Mouse (Mus musculus) ES-Bruce4 (cell line): ENCODE measurements around the gene Srp14.

Experiments
- CTCF ChIP-seq: IDR thresholded peaks from one replicate; pipeline ENCODE4 v1.8.1; 2011; ENCODE audit warnings: low read depth, low read length
- POLR2A ChIP-seq: IDR thresholded peaks from one replicate; pipeline ENCODE4 v1.8.1; 2011; ENCODE audit warnings: low read length; ENCODE audit not compliant: insufficient read depth

- TF ChIP-seq CTCF (no peak), POLR2A (no peak)
These were observed 4.9 kb upstream of the Srp14 start for GRCm38 (mm10) chr2:118484386-118484898.
